9 mouse cellular contexts compared by ENCODE assay signal in genomic region chr11:51263286-51263831, GRCm38 (mm10). TPM values are rescaled to one million over a fixed set of nuclear protein-coding genes. Genes with fewer than 3 reads are reported as not detected.
DNase-seq lines count a peak whose midpoint lies in the region; ATAC-seq and TF ChIP-seq lines count a peak whose summit lies in the region.
"Had no signal": no experiment of that assay in that cellular context is flagged by ENCODE, and none has a peak within 500 bp of the region (broad histone marks: within the 10 kb centered on the region; RNA-seq: fewer than 3 reads in every experiment).

No protein-coding gene starts in this region.

- ATAC-seq in intestine, postnatal 0 days: peak; percentile 53
- peak; percentile 23; the same call in 1 of the 2 replicates for ATAC-seq in limb, embryonic 15.5 days (ENCODE audit: insufficient number of reproducible peaks, low FRiP score, low TSS enrichment, low read depth)
- peak; percentile 80 for ATAC-seq in midbrain, embryonic 13.5 days

- no peak for TF ChIP-seq CTCF in left cerebral cortex, adult 2 months (IDR thresholded peaks at IDR 0.05)
- no peak for TF ChIP-seq CTCF in intestine, postnatal 0 days (IDR thresholded peaks at IDR 0.05; ENCODE audit: low read depth)

- H3K4me2 ChIP-seq in intestine, postnatal 0 days (replicated peaks; ENCODE audit: low read depth): peak overlapping the region; percentile 93
- H3K4me2 ChIP-seq in limb, embryonic 15.5 days: peak overlapping the region; percentile 95
- peak overlapping the region; percentile 78 for H3K4me2 ChIP-seq in midbrain, embryonic 13.5 days (replicated peaks)

- no peaks in the 10 kb centered on the region for H3K4me1 ChIP-seq in intestine, postnatal 0 days (replicated peaks; ENCODE audit: control insufficient read depth, insufficient read depth, low read length)
- peaks cover 25% of the 10 kb centered on the region for H3K4me1 ChIP-seq in limb, embryonic 15.5 days
- peaks cover 41% of the 10 kb centered on the region for H3K4me1 ChIP-seq in midbrain, embryonic 13.5 days (replicated peaks)

- 0 out of 2 replicates have a peak, but pooled peaks cover 11% of the 10 kb centered on the region for H3K36me3 ChIP-seq in intestine, postnatal 0 days (ENCODE audit: control insufficient read depth, insufficient read depth)
- 0 out of 2 replicates have a peak, but pooled peaks cover 4% of the 10 kb centered on the region for H3K36me3 ChIP-seq in limb, embryonic 15.5 days
- no peaks in the 10 kb centered on the region for H3K36me3 ChIP-seq in midbrain, embryonic 13.5 days

- intact Hi-C loops in left cerebral cortex, adult 2 months (cut with DNase I): loop anchor here (1.0 kb wide), 1 partner anchor 36 kb away; no protein-coding TSS in a partner anchor
- intact Hi-C loops in gastrocnemius, postnatal 14 days (cut with DNase I; ENCODE audit: low total_unique reads): no loop called here

- peak overlapping the region; percentile 96 for H3K9ac ChIP-seq in intestine, postnatal 0 days (ENCODE audit: low read depth, low read length)
- H3K9ac ChIP-seq in limb, embryonic 15.5 days: peak overlapping the region; percentile 92
- H3K9ac ChIP-seq in midbrain, embryonic 13.5 days (replicated peaks): peak overlapping the region; percentile 95

- H3K27me3 ChIP-seq in intestine, postnatal 0 days (replicated peaks; ENCODE audit: control insufficient read depth, insufficient read depth, low read length): no peaks in the 10 kb centered on the region
- H3K27me3 ChIP-seq in limb, embryonic 15.5 days: no peaks in the 10 kb centered on the region
- no peaks in the 10 kb centered on the region for H3K27me3 ChIP-seq in midbrain, embryonic 13.5 days

- under 1% methylated on average over 45 of the region's 50 CpGs for WGBS in intestine, postnatal 0 days
- WGBS in limb, embryonic 15.5 days: under 1% methylated on average over 50 of the region's 50 CpGs
- WGBS in midbrain, embryonic 13.5 days: under 1% methylated on average over 50 of the region's 50 CpGs

- no peaks in the 10 kb centered on the region for H3K9me3 ChIP-seq in intestine, postnatal 0 days (ENCODE audit: control insufficient read depth)
- H3K9me3 ChIP-seq in limb, embryonic 15.5 days: no peaks in the 10 kb centered on the region
- H3K9me3 ChIP-seq in midbrain, embryonic 13.5 days: no peaks in the 10 kb centered on the region

- no peak for DNase-seq in left cerebral cortex, adult 2 months (ENCODE audit: extremely low spot score in 1 of 2, low spot score in 2 of 2)
- DNase-seq in left cerebral cortex, adult 11 months (ENCODE audit: low spot score): no peak
- DNase-seq in cerebellum, adult 9-10 months: peak; percentile 75
- peak; percentile 65 for DNase-seq in gastrocnemius, postnatal 14 days
- DNase-seq in embryo, embryonic 11 days: no peak

- peak overlapping the region; percentile 93 for H3K4me3 ChIP-seq in left cerebral cortex, adult 2 months
- H3K4me3 ChIP-seq in intestine, postnatal 0 days (ENCODE audit: low read depth, low read length): peak overlapping the region; percentile 91
- peak overlapping the region; percentile 85 for H3K4me3 ChIP-seq in limb, embryonic 15.5 days
- peak overlapping the region; percentile 94 for H3K4me3 ChIP-seq in midbrain, embryonic 13.5 days (replicated peaks)

- H3K27ac ChIP-seq in left cerebral cortex, adult 2 months: peak overlapping the region; percentile 97
- H3K27ac ChIP-seq in intestine, postnatal 0 days (ENCODE audit: low read depth, low read length): peak overlapping the region; percentile 98
- peak overlapping the region; percentile 96 for H3K27ac ChIP-seq in limb, embryonic 15.5 days
- H3K27ac ChIP-seq in midbrain, embryonic 13.5 days: peak overlapping the region; percentile 95

RNA-seq across cellular contexts. Expression of gene BC049762, which starts 0.5 kb away (rescaled TPM):
- total RNA-seq in left cerebral cortex, adult 2 months (2021): not detected
- total RNA-seq in gastrocnemius, postnatal 14 days (2021): not detected
- polyA plus RNA-seq in intestine, postnatal 0 days (2015; fragmentation: Nextera tagmentation; extraction: Ambion mirVana): 0.76 and 0.83 TPM in 2 replicates
- polyA plus RNA-seq in limb, embryonic 15.5 days (2015; fragmentation: Nextera tagmentation; extraction: Ambion mirVana): 0.33 and 0.50 TPM in 2 replicates
- 0.31 TPM in 1 of 2 replicates, not detected in the other for polyA plus RNA-seq in midbrain, embryonic 13.5 days (2015; fragmentation: Nextera tagmentation; extraction: Ambion mirVana)
- total RNA-seq: neutrophil, adult 5-6 weeks had no signal

RNA-seq across cellular contexts. Expression of gene Clk4, which starts 1.8 kb away (rescaled TPM):
- 100 to 1,000 TPM; 106 to 134 TPM for total RNA-seq in left cerebral cortex, adult 2 months (2021)
- total RNA-seq in gastrocnemius, postnatal 14 days (2021): 10 to 100 TPM; 27.1 to 43.5 TPM
- 47.5 and 51.6 TPM in 2 replicates for polyA plus RNA-seq in intestine, postnatal 0 days (2015; fragmentation: Nextera tagmentation; extraction: Ambion mirVana)
- polyA plus RNA-seq in limb, embryonic 15.5 days (2015; fragmentation: Nextera tagmentation; extraction: Ambion mirVana): 115 and 119 TPM in 2 replicates
- 154 and 164 TPM in 2 replicates for polyA plus RNA-seq in midbrain, embryonic 13.5 days (2015; fragmentation: Nextera tagmentation; extraction: Ambion mirVana)

RNA-seq across cellular contexts. Expression of gene Col23a1, which starts 26.4 kb away (rescaled TPM):
- total RNA-seq in left cerebral cortex, adult 2 months (2021): 10 to 100 TPM; 11.1 to 11.3 TPM
- 1 to 10 TPM; 4.7 to 5.9 TPM for total RNA-seq in gastrocnemius, postnatal 14 days (2021)
- polyA plus RNA-seq in intestine, postnatal 0 days (2015; fragmentation: Nextera tagmentation; extraction: Ambion mirVana): 4.6 and 4.9 TPM in 2 replicates
- 18.9 and 23.6 TPM in 2 replicates for polyA plus RNA-seq in limb, embryonic 15.5 days (2015; fragmentation: Nextera tagmentation; extraction: Ambion mirVana)
- polyA plus RNA-seq in midbrain, embryonic 13.5 days (2015; fragmentation: Nextera tagmentation; extraction: Ambion mirVana): 3.4 and 5.7 TPM in 2 replicates

RNA-seq across cellular contexts. Expression of gene Gm12569, which starts 43.1 kb away (rescaled TPM):
- total RNA-seq in left cerebral cortex, adult 2 months (2021): not detected
- not detected for total RNA-seq in gastrocnemius, postnatal 14 days (2021)
- polyA plus RNA-seq in intestine, postnatal 0 days (2015; fragmentation: Nextera tagmentation; extraction: Ambion mirVana): not detected in 2 replicates
- not detected in 2 replicates for polyA plus RNA-seq in limb, embryonic 15.5 days (2015; fragmentation: Nextera tagmentation; extraction: Ambion mirVana)
- not detected in 2 replicates for polyA plus RNA-seq in midbrain, embryonic 13.5 days (2015; fragmentation: Nextera tagmentation; extraction: Ambion mirVana)
- total RNA-seq: neutrophil, adult 5-6 weeks had no signal

Comparison
In these comparisons a context has a peak if more than half of its experiments do, and no peak if none do; other contexts are left out.
1. DNase-seq: peak in cerebellum, adult 9-10 months (single experiment) and gastrocnemius, postnatal 14 days (single experiment); none in left cerebral cortex, adult 2 months (0 of 2), left cerebral cortex, adult 11 months (single experiment) and embryo, embryonic 11 days (single experiment).
2. ATAC-seq: peak in every context shown above with its lines; median percentile 80 in midbrain, embryonic 13.5 days; 53 in intestine, postnatal 0 days; 23 in limb, embryonic 15.5 days.
3. Peak in every context shown above with its lines, with median percentiles within 50 percentile points of each other: H3K27ac ChIP-seq, H3K4me3 ChIP-seq, H3K4me2 ChIP-seq and H3K9ac ChIP-seq.